Mouse (Mus musculus): ENCODE measurements at regions not wholly inside any gene's neighbourhood (a gene's known extent, or its start where the extent isn't known, plus 50 kb on each side); places are given as distances from the start of the nearest gene placed in this dataset.

DNA sequence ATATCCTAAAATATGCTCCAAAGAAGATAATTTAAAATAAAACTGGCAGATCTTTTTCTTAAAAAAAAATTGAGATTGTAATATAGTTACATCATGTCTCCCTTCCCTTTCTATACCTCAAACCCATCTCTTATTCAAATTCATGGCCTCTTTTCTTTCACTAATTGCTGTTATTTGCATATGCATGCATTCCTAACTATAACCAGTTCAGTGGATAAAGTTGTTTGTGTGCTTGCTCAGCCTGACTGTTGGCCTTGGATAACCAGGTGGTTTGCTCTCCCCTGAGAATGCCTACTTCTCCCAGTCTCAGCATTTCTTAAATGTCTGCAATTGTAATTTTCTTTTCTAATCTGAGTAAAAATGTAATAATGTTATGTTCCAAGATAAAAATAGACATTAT, 2154.8 kb downstream of the 4930444P10Rik start:
- Histone ChIP-seq H3K4me1 (ENCODE audit: control insufficient read depth in 1 of 2, insufficient read depth in 2 of 2) (no peaks in the 10 kb centered on the region), H3K4me2 (ENCODE audit: insufficient read depth, low read depth, poor library complexity, severe bottlenecking) (no peak overlapping the region), H3K4me3 (replicated peaks in 1 of 3; ENCODE audit: low read depth in 2 of 3, low read length in 2 of 3, poor library complexity in 1 of 3) (no peak overlapping the region), H3K36me3 (replicated peaks in 1 of 2; ENCODE audit: control insufficient read depth in 1 of 2, insufficient read depth in 1 of 2, low read length in 1 of 2) (no peaks in the 10 kb centered on the region), H3K9ac (ENCODE audit: insufficient read depth, low read depth) (no peak overlapping the region), H3K27me3 (replicated peaks) (no peaks in the 10 kb centered on the region), H3K79me2 (replicated peaks; ENCODE audit: control insufficient read depth, extremely low read depth, insufficient read depth, poor library complexity, severe bottlenecking) (no peaks in the 10 kb centered on the region), H3K27ac (ENCODE audit: insufficient read depth, low read depth) (no peak overlapping the region), H3K9me3 (replicated peaks; ENCODE audit: low read length) (no peaks in the 10 kb centered on the region)
- TF ChIP-seq NRF1 (IDR thresholded peaks at IDR 0.05; ENCODE audit: low read depth, low read length) (no peak), USF1 (IDR thresholded peaks at IDR 0.05; ENCODE audit: low read depth, low read length) (no peak), NELFE (IDR thresholded peaks at IDR 0.05; ENCODE audit: low read depth, low read length) (no peak), HCFC1 (IDR thresholded peaks at IDR 0.05; ENCODE audit: low read depth, low read length) (no peak), ZMIZ1 (IDR thresholded peaks at IDR 0.05; ENCODE audit: low read depth, low read length) (no peak), MAZ (IDR thresholded peaks at IDR 0.05; ENCODE audit: low read depth, low read length) (no peak), MYC (IDR thresholded peaks at IDR 0.05; ENCODE audit: low read depth, low read length) (no peak), EP300 (IDR thresholded peaks at IDR 0.05; ENCODE audit: low read length) (no peak), CHD1 (IDR thresholded peaks at IDR 0.05; ENCODE audit: low read depth, low read length) (no peak), JUND (conservative IDR thresholded peaks at IDR 0.05; ENCODE audit: low read depth, low read length) (no peak), RAD21 (IDR thresholded peaks at IDR 0.05; ENCODE audit: low read depth, low read length) (no peak)
- DNase-seq (ENCODE audit: extremely low read depth) = no peak
- dilution Hi-C loops (cut with MboI; ENCODE audit: extremely low pct_ligation_motif_present, extremely low pct_unique_long_range_greater_than_20kb, low sequenced_read_pairs) (no loop called here), in situ Hi-C loops (cut with MboI; ENCODE audit: low pct_ligation_motif_present, low pct_unique_long_range_greater_than_20kb, low sequenced_read_pairs) (no loop called here)

GRCm38 (mm10) chr1:13935938-13936491, 2157.1 kb downstream of the 4930444P10Rik start:
- TF ChIP-seq UBTF (IDR thresholded peaks at IDR 0.05; ENCODE audit: low read depth, low read length) (no peak), NRF1 (IDR thresholded peaks at IDR 0.05; ENCODE audit: low read depth, low read length) (no peak), ZC3H11A (IDR thresholded peaks at IDR 0.05; ENCODE audit: low read depth, low read length) (no peak), JUND (conservative IDR thresholded peaks at IDR 0.05; ENCODE audit: low read depth, low read length) (no peak), POLR2A (IDR thresholded peaks at IDR 0.05; ENCODE audit: low read depth, low read length) (no peak), BHLHE40 (IDR thresholded peaks at IDR 0.05; ENCODE audit: low read depth, low read length) (no peak), MXI1 (IDR thresholded peaks at IDR 0.05; ENCODE audit: low read depth, low read length) (no peak)
- H3K9ac ChIP-seq (ENCODE audit: insufficient read depth, low read depth) = no peak overlapping the region
- dilution Hi-C loops (cut with MboI; ENCODE audit: extremely low pct_ligation_motif_present, extremely low pct_unique_long_range_greater_than_20kb, low sequenced_read_pairs) (no loop called here), in situ Hi-C loops (cut with MboI; ENCODE audit: low pct_ligation_motif_present, low pct_unique_long_range_greater_than_20kb, low sequenced_read_pairs) (no loop called here)
- no peaks in the 10 kb centered on the region for H3K9me3 ChIP-seq (replicated peaks; ENCODE audit: low read length)
- no peaks in the 10 kb centered on the region for H3K36me3 ChIP-seq (replicated peaks in 1 of 2; ENCODE audit: control insufficient read depth in 1 of 2, insufficient read depth in 1 of 2, low read length in 1 of 2)
- no peak for DNase-seq (ENCODE audit: extremely low read depth)
- H3K4me1 ChIP-seq (ENCODE audit: control insufficient read depth in 1 of 2, insufficient read depth in 2 of 2) = no peaks in the 10 kb centered on the region
- no peaks in the 10 kb centered on the region for H3K27me3 ChIP-seq (replicated peaks)
- H3K4me2 ChIP-seq (ENCODE audit: insufficient read depth, low read depth, poor library complexity, severe bottlenecking) = no peak overlapping the region
- H3K27ac ChIP-seq (ENCODE audit: insufficient read depth, low read depth) = no peak overlapping the region
- no peak overlapping the region for H3K4me3 ChIP-seq (replicated peaks in 1 of 3; ENCODE audit: low read depth in 2 of 3, low read length in 2 of 3, poor library complexity in 1 of 3)
- no peaks in the 10 kb centered on the region for H3K79me2 ChIP-seq (replicated peaks; ENCODE audit: control insufficient read depth, extremely low read depth, insufficient read depth, poor library complexity, severe bottlenecking)
